Mouse (Mus musculus) layer of hippocampus, postnatal 25 days (tissue): ENCODE results near the gene Rpl35. TPM values are rescaled to one million over a fixed set of nuclear protein-coding genes. Genes with fewer than 3 reads are reported as not detected.
A peak's percentile ranks its signal among the peaks of the same experiment; 100 is the strongest.
"Not testable (repeated sequence)": the region's sequence is repeated elsewhere in the genome, so short reads cannot be mapped to it uniquely, and the experiment has no call there.

ENCODE experiments used
- DNase-seq, 2 experiments: peaks; one replicate each; pipeline ENCODE4 v3.0.0; 2022; ENCODE audit warnings: mixed read lengths in 2 of 2, low spot score in 1 of 2; ENCODE audit errors: extremely low spot score in 1 of 2
- total RNA-seq, 2 experiments: library from RNA; stranded (reverse); gene quantifications; 2 replicates each; pipeline ENCODE4 v1.2.3; 2021

Gene Rpl35
- 100 to 1,000 TPM; 220 to 250 TPM for total RNA-seq

- DNase-seq: peak in 1 of 2 experiments; percentile 49
Measured at GRCm38 (mm10) chr2:39005574-39006079, at the start of gene Rpl35. Rpl35 (minus strand) TSS chr2:39005624.

GRCm38 (mm10) chr2:39048515-39048914, 43.1 kb upstream of the Rpl35 start:
- DNase-seq: no peak

GRCm38 (mm10) chr2:39040215-39040614, 34.8 kb upstream of the Rpl35 start:
- DNase-seq: no peak

- DNase-seq: no peak
Measured at GRCm38 (mm10) chr2:39031611-39032010, 26.2 kb upstream of the Rpl35 start.

GRCm38 (mm10) chr2:39020004-39020403, 14.6 kb upstream of the Rpl35 start:
- DNase-seq: no peak

GRCm38 (mm10) chr2:39016581-39016980, 11.2 kb upstream of the Rpl35 start:
- no peak for DNase-seq

GRCm38 (mm10) chr2:39012768-39013279, 7.4 kb upstream of the Rpl35 start:
- no peak for DNase-seq

- no peak for DNase-seq
Measured at GRCm38 (mm10) chr2:39011971-39012370, 6.5 kb upstream of the Rpl35 start.

GRCm38 (mm10) chr2:39011264-39011663, 5.8 kb upstream of the Rpl35 start:
- DNase-seq: no peak

GRCm38 (mm10) chr2:39010144-39010543, 4.7 kb upstream of the Rpl35 start:
- not testable (repeated sequence) for DNase-seq

GRCm38 (mm10) chr2:39008954-39009365, 3.5 kb upstream of the Rpl35 start:
- no peak for DNase-seq

- DNase-seq: no peak
Measured at GRCm38 (mm10) chr2:39008350-39008851, 3.0 kb upstream of the Rpl35 start.

GRCm38 (mm10) chr2:39007865-39008264, 2.4 kb upstream of the Rpl35 start:
- peak; percentile 87 to 91 for DNase-seq

- DNase-seq: no peak
Measured at GRCm38 (mm10) chr2:39006149-39006730, 816 bp upstream of the Rpl35 start.

- DNase-seq: peak; percentile 82 to 83
Measured at GRCm38 (mm10) chr2:39004880-39005435, 466 bp downstream of the Rpl35 start, which contains the start of gene Arpc5l. Arpc5l (plus strand) TSS chr2:39005348.

GRCm38 (mm10) chr2:39004372-39004771, 1.1 kb downstream of the Rpl35 start:
- no peak for DNase-seq

GRCm38 (mm10) chr2:39003512-39003911, 1.9 kb downstream of the Rpl35 start:
- no peak for DNase-seq

- no peak for DNase-seq
Measured at GRCm38 (mm10) chr2:39003106-39003505, 2.3 kb downstream of the Rpl35 start.

- no peak for DNase-seq
Measured at GRCm38 (mm10) chr2:39001866-39002265, 3.6 kb downstream of the Rpl35 start.

GRCm38 (mm10) chr2:39000587-39000919, 4.9 kb downstream of the Rpl35 start:
- no peak for DNase-seq

- DNase-seq: no peak
Measured at GRCm38 (mm10) chr2:38999910-39000586, 5.4 kb downstream of the Rpl35 start.
